In genomic region chr12:107687447-107687846, GRCm38 (mm10) we compare ENCODE assay signal across 20 mouse cellular contexts.
"Had no signal": no experiment of that assay in that cellular context is flagged by ENCODE, and none has a peak within 500 bp of the region (broad histone marks: within the 10 kb centered on the region; RNA-seq: fewer than 3 reads in every experiment).

No protein-coding gene starts in this region.

- H3K27ac ChIP-seq: kidney, postnatal 0 days; left cerebral cortex, adult 2 months; liver, embryonic 12.5 days; liver, embryonic 15.5 days; lung, embryonic 15.5 days; midbrain, embryonic 13.5 days; stomach, embryonic 15.5 days had no signal

- H3K4me2 ChIP-seq: liver, embryonic 12.5 days; liver, embryonic 15.5 days; lung, embryonic 15.5 days; midbrain, embryonic 13.5 days; stomach, embryonic 15.5 days had no signal

- DNase-seq: kidney, adult 2 months; kidney, postnatal 25 days; layer of hippocampus, postnatal 36 days; liver; lung, adult 18-20 months; lung, postnatal 10 days; lung, postnatal 4 days; right cerebral cortex, adult 18-20 months; right cerebral cortex, postnatal 14 days; right cerebral cortex, postnatal 4 days; thymus, postnatal 25 days had no signal

- H3K27me3 ChIP-seq: liver, embryonic 12.5 days; liver, embryonic 15.5 days; lung, embryonic 15.5 days; midbrain, embryonic 13.5 days; stomach, embryonic 15.5 days had no signal

- H3K4me1 ChIP-seq: liver, embryonic 12.5 days; liver, embryonic 15.5 days; lung, embryonic 15.5 days; midbrain, embryonic 13.5 days; stomach, embryonic 15.5 days had no signal

- H3K9me3 ChIP-seq: liver, embryonic 12.5 days; liver, embryonic 15.5 days; lung, embryonic 15.5 days; midbrain, embryonic 13.5 days; stomach, embryonic 15.5 days had no signal

- ATAC-seq: inflammation-experienced regulatory T-cells, adult 6 months; intestine, embryonic 16.5 days; liver, embryonic 12.5 days; midbrain, embryonic 13.5 days had no signal

- H3K4me3 ChIP-seq: left cerebral cortex, adult 2 months; liver, embryonic 12.5 days; liver, embryonic 15.5 days; lung, embryonic 15.5 days; midbrain, embryonic 13.5 days; stomach, embryonic 15.5 days had no signal

- H3K9ac ChIP-seq: liver, embryonic 12.5 days; liver, embryonic 15.5 days; lung, embryonic 15.5 days; midbrain, embryonic 13.5 days; stomach, embryonic 15.5 days had no signal

- H3K36me3 ChIP-seq: liver, embryonic 12.5 days; liver, embryonic 15.5 days; lung, embryonic 15.5 days; midbrain, embryonic 13.5 days; stomach, embryonic 15.5 days had no signal
